Mouse (Mus musculus) G1E (cell line): ENCODE measurements around the gene Wnk4. TPM values are rescaled to one million over a fixed set of nuclear protein-coding genes. Genes with fewer than 3 reads are reported as not detected.

Source experiments
- ATAC-seq: 2 replicates; pipeline ENCODE4 v1.8.0; 2016; ENCODE audit warnings: mild to moderate bottlenecking; ENCODE audit not compliant: insufficient number of reproducible peaks, poor library complexity, low FRiP score, severe bottlenecking; ENCODE audit errors: extremely low read depth
- DNase-seq: peaks from one replicate; pipeline ENCODE4 v3.0.0; 2012; ENCODE audit warnings: low spot score
- H3K27me3 ChIP-seq: 2 replicates; pipeline ENCODE4 v1.6.1; 2012; ENCODE audit warnings: mild to moderate bottlenecking, low read length, inconsistent platforms; ENCODE audit not compliant: insufficient read depth
- H3K36me3 ChIP-seq: replicated peaks from 2 replicates; pipeline ENCODE3; 2012; ENCODE audit warnings: mild to moderate bottlenecking, inconsistent platforms
- H3K4me1 ChIP-seq: 2 replicates; pipeline ENCODE4 v1.6.1; 2012; ENCODE audit warnings: low read depth, low read length, inconsistent platforms, mixed read lengths; ENCODE audit not compliant: insufficient read depth
- H3K4me3 ChIP-seq: 2 replicates; pipeline ENCODE4 v1.5.1; 2012; ENCODE audit warnings: low read depth, mild to moderate bottlenecking, inconsistent platforms, low read length, moderate library complexity, mixed read lengths
- H3K9me3 ChIP-seq: replicated peaks from 2 replicates; pipeline ENCODE4 v1.6.1; 2012; ENCODE audit warnings: inconsistent platforms
- CTCF ChIP-seq: IDR thresholded peaks from 2 replicates; pipeline ENCODE4 v1.5.1; 2012; ENCODE audit warnings: low read depth, low read length, inconsistent platforms, mixed read lengths
- GATA1 ChIP-seq: IDR thresholded peaks from 2 replicates; pipeline ENCODE4 v1.6.1; 2012; ENCODE audit warnings: borderline replicate concordance, low read length, inconsistent platforms, mixed read lengths
- GATA2 ChIP-seq: IDR thresholded peaks from 2 replicates; pipeline ENCODE4 v1.6.1; 2012; ENCODE audit warnings: low read depth, low read length, inconsistent platforms, borderline replicate concordance
- POLR2AphosphoS5 ChIP-seq: IDR thresholded peaks from 2 replicates; pipeline ENCODE4 v1.6.1; 2012; ENCODE audit warnings: low read depth, low read length, inconsistent platforms; ENCODE audit not compliant: insufficient replicate concordance
- TAL1 ChIP-seq: conservative IDR thresholded peaks from 2 replicates; pipeline ENCODE4 v1.6.1; 2012; ENCODE audit warnings: low read depth, low read length, inconsistent platforms, mixed read lengths
- polyA plus RNA-seq: library from polyadenylated mRNA; stranded (reverse); fragments of >175 nt; gene quantifications from 2 replicates; pipeline ENCODE4 v1.2.3, GENCODE M21; 2012
- total RNA-seq, 2 experiments: library from RNA; stranded (forward) in 1 of 2; stranded (reverse) in 1 of 2; fragments of 200-1000 nt in 1 of 2; fragments of >200 nt in 1 of 2; fragmentation: Nextera tagmentation in 1 of 2; gene quantifications; 2 replicates each; pipeline ENCODE4 v1.2.3; 2014 to 2017

The Wnk4 gene
- total RNA-seq (2014; fragmentation: Nextera tagmentation): 21.2 and 27.2 TPM in 2 replicates
- 2.3 and 4.2 TPM in 2 replicates for total RNA-seq (2017)
- polyA plus RNA-seq: 45.0 and 48.7 TPM in 2 replicates

- ATAC-seq: peak; percentile 85
- Histone ChIP-seq H3K4me1 (peaks cover 78% of the 10 kb centered on the region), H3K36me3 (peaks cover 67% of the 10 kb centered on the region), H3K27me3 (no peaks in the 10 kb centered on the region), H3K9me3 (no peaks in the 10 kb centered on the region), H3K4me3 (peak within 1 kb of the TSS; percentile 79)
- no peak for TF ChIP-seq POLR2AphosphoS5
- TF ChIP-seq GATA1: no peak
- TF ChIP-seq TAL1: peak; percentile 90
- no peak for TF ChIP-seq GATA2
- no peak for TF ChIP-seq CTCF
- peak; percentile 94 for DNase-seq
Measured at GRCm38 (mm10) chr11:101259948-101260825, at the start of gene Wnk4. Gene Wnk4 (plus strand): TSS chr11:101260567.

GRCm38 (mm10) chr11:101211970-101212369, 48.4 kb upstream of the Wnk4 start:
- Histone ChIP-seq H3K36me3 (peaks cover 72% of the 10 kb centered on the region), H3K9me3 (no peaks in the 10 kb centered on the region), H3K27me3 (no peaks in the 10 kb centered on the region), H3K4me3 (no peak overlapping the region), H3K4me1 (peaks cover 3% of the 10 kb centered on the region; the same call in 1 of the 2 replicates)
- DNase-seq (peak; percentile 50), ATAC-seq (no peak)
- TF ChIP-seq CTCF (peak; percentile 33; the same call in 1 of the 2 replicates), POLR2AphosphoS5 (no peak), TAL1 (no peak), GATA2 (no peak), GATA1 (no peak)

- TF ChIP-seq POLR2AphosphoS5: no peak
- no peak for TF ChIP-seq GATA2
- TF ChIP-seq CTCF: no peak
- no peak for TF ChIP-seq GATA1
- TF ChIP-seq TAL1: no peak
- peaks cover 56% of the 10 kb centered on the region for H3K36me3 ChIP-seq
- peaks cover 17% of the 10 kb centered on the region for H3K4me1 ChIP-seq
- DNase-seq (no peak), ATAC-seq (no peak)
- H3K27me3 ChIP-seq: no peaks in the 10 kb centered on the region
- no peaks in the 10 kb centered on the region for H3K9me3 ChIP-seq
- no peak overlapping the region for H3K4me3 ChIP-seq
Measured at GRCm38 (mm10) chr11:101216936-101217335, 43.4 kb upstream of the Wnk4 start.

DNA sequence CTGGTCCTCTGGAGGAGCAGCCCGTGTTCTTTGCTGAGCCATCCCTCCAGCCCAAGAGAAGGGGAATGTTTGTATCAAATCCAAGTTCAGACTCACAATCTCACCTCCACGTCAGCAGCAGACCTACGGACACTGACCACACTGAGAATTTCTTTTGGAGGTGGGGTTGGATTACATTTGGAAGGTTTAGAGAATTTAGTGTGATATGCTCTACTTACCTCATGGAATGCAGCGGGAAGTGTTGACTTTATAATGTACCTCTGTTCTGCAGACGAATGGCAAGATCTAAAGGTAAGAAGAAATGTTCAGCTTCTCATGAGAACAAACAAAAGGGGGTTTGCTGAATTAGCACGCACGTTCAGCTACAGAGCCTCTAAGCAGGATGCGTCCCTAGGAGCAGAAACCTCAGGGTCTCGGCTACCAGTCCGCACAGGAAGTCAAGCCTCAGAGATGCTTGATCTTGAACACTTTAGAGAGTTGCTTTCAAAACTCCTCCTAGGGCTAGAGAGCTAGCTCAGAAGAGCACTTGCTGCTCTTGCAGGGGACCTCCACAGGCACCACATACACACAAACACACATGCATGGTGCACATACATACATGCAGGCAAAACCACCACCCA, 41.8 kb upstream of the Wnk4 start:
- Histone ChIP-seq H3K9me3 (no peaks in the 10 kb centered on the region), H3K27me3 (no peaks in the 10 kb centered on the region), H3K4me1 (peaks cover 18% of the 10 kb centered on the region), H3K36me3 (peaks cover 45% of the 10 kb centered on the region), H3K4me3 (no peak overlapping the region)
- TF ChIP-seq GATA1 (no peak), GATA2 (no peak), CTCF (no peak)
- DNase-seq: no peak
- no peak for ATAC-seq

DNA sequence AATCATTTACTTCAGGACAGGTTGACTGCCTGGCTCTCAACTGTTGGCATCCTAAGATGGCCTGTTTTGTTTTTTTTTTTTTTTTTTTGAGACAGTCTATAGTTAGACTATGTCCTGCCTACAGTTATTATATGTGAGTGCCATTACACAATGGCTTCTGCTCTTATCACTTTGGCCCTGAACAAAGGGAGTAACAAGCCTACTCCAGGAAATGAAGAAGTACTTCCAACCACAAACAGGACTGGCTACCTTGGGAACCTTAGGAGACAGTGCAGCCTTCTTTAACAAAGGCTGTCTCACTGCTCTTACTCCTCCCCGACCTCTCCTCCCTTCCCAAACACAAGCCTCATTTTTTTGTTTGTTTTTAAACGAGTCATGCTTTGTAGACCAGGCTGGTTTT, 39.5 kb upstream of the Wnk4 start:
- H3K4me3 ChIP-seq: no peak overlapping the region
- ATAC-seq (no peak), DNase-seq (no peak)
- TF ChIP-seq POLR2AphosphoS5: no peak
- peaks cover 26% of the 10 kb centered on the region for H3K36me3 ChIP-seq
- H3K27me3 ChIP-seq: no peaks in the 10 kb centered on the region
- H3K4me1 ChIP-seq: peaks cover 30% of the 10 kb centered on the region
- no peaks in the 10 kb centered on the region for H3K9me3 ChIP-seq

DNA sequence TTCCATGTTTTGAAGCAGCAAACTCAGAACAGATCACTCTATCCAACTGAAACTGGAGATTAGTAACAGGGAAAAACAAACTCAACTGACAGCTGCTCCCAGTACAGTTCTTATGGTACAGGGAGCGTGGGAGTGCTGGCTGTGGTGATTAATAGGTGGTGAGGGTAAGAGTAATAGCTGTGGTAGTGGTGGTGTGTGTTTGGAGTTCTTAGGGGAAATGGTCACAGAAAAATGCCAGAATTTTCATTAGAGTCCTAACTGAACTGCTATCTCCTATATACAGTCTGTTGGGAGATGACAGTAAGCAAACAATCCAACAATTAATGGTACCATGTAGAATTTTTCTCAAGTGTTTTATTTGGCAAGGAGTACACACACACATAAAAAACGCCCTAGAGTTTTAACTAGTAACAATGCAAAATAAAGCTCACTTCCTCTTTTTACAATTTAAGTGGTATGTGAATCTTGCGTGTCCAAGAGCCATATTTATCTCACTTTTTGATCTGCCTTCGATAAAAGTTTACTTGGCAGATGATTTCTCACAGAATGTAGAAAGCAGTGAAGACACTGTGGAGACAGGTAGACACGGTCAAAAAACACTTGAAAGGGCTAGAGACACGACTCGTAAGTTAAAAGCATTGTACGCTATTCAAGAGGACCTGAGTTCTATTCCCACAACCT, 38.9 kb upstream of the Wnk4 start:
- no peak; the same call in 1 of the 2 replicates for ATAC-seq
- Histone ChIP-seq H3K27me3 (no peaks in the 10 kb centered on the region), H3K4me3 (no peak overlapping the region), H3K36me3 (peaks cover 25% of the 10 kb centered on the region), H3K9me3 (no peaks in the 10 kb centered on the region), H3K4me1 (peaks cover 33% of the 10 kb centered on the region)
- TF ChIP-seq TAL1 (no peak), POLR2AphosphoS5 (no peak), GATA2 (no peak), CTCF (no peak), GATA1 (no peak)
- no peak for DNase-seq
